Mouse (Mus musculus): ENCODE results near the gene Nkx1-2. TPM values are rescaled to one million over a fixed set of nuclear protein-coding genes. Genes with fewer than 3 reads are reported as not detected.

Gene Nkx1-2
- polyA plus RNA-seq, 1 experiment from 2014 or later, result 0.07 TPM

DNA sequence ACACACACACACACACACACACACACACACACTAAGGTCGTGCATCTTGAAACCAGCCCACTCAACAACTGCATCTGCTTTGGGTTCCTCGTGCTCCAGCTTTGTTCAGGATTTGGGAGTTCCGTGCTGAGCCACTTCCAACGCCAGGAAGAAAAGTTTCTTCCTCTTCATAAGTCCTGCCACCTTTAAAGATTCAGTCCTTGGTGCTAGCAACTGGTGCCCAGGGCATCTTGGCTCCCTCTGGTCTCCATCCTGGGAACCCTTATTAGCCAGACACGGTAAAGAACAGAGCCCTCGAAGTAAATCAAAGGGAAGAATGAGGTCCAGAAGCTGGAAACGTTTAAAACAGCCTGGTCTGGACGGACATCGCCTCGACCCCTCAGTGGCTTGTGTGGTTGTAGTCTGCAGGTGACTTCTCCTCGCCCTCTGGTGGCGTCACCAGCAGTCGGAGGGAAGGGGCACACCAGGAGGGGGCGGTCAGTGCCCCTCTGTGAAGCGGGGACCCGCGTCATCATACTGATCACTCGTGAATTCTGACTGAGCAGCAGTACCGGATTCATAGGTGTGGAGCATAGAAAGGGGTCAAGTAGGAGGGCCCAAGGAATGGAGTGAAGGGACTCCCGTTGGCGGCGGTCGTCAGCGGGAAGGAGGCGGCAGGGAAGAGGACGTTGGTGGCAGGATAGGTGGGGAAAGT lies 2.7 kb downstream of the Nkx1-2 start:
- 11% methylated on average over 26 of the region's 26 CpGs for WGBS
- H3K9ac ChIP-seq (ENCODE audit: low read depth, low read length), result no peak overlapping the region

GRCm38 (mm10) chr7:132595787-132596186 lies 3.6 kb downstream of the Nkx1-2 start:
- WGBS, result 87% methylated on average over 3 of the region's 3 CpGs
- Histone ChIP-seq H3K9me3 (replicated peaks; ENCODE audit: low read length) (no peaks in the 10 kb centered on the region), H3K27ac (no peak overlapping the region), H3K4me3 (replicated peaks; ENCODE audit: low read depth, low read length) (no peak overlapping the region), H3K27me3 (ENCODE audit: insufficient read depth, low read length) (peaks cover 51% of the 10 kb centered on the region), H3K9ac (ENCODE audit: low read depth, low read length) (no peak overlapping the region), H3K36me3 (ENCODE audit: insufficient read depth, low read length) (no peaks in the 10 kb centered on the region), H3K4me2 (ENCODE audit: low read length) (no peak overlapping the region), H3K4me1 (replicated peaks; ENCODE audit: insufficient read depth, low read length) (peaks cover 12% of the 10 kb centered on the region; the same call in 1 of the 2 replicates)
- no peak for TF ChIP-seq CTCF (IDR thresholded peaks at IDR 0.05; ENCODE audit: low read depth)
- ATAC-seq (replicated peaks; ENCODE audit: low FRiP score, low read depth), result no peak
- DNase-seq (ENCODE audit: low spot score), result no peak

More for the DNA sequence above, 2.7 kb downstream of the Nkx1-2 start:
- no peaks in the 10 kb centered on the region for H3K36me3 ChIP-seq (ENCODE audit: insufficient read depth, low read length)
- no peak overlapping the region for H3K27ac ChIP-seq
- H3K9me3 ChIP-seq (replicated peaks; ENCODE audit: low read length), result no peaks in the 10 kb centered on the region
- H3K4me2 ChIP-seq (ENCODE audit: low read length), result peak overlapping the region; percentile 79
- TF ChIP-seq CTCF (IDR thresholded peaks at IDR 0.05; ENCODE audit: low read depth), result peak; percentile 26; the same call in 1 of the 2 replicates
- ATAC-seq (replicated peaks; ENCODE audit: low FRiP score, low read depth) (no peak), DNase-seq (ENCODE audit: low spot score) (no peak)
- H3K4me1 ChIP-seq (replicated peaks; ENCODE audit: insufficient read depth, low read length), result peaks cover 12% of the 10 kb centered on the region; the same call in 1 of the 2 replicates
- peaks cover 59% of the 10 kb centered on the region for H3K27me3 ChIP-seq (ENCODE audit: insufficient read depth, low read length)
- peak overlapping the region; percentile 46 for H3K4me3 ChIP-seq (replicated peaks; ENCODE audit: low read depth, low read length)

- Histone ChIP-seq H3K9ac (ENCODE audit: low read depth, low read length) (no peak overlapping the region), H3K27ac (no peak overlapping the region), H3K4me1 (replicated peaks; ENCODE audit: insufficient read depth, low read length) (peaks cover 7% of the 10 kb centered on the region; the same call in 1 of the 2 replicates), H3K4me3 (replicated peaks; ENCODE audit: low read depth, low read length) (no peak overlapping the region), H3K4me2 (ENCODE audit: low read length) (no peak overlapping the region), H3K36me3 (ENCODE audit: insufficient read depth, low read length) (no peaks in the 10 kb centered on the region), H3K27me3 (ENCODE audit: insufficient read depth, low read length) (peaks cover 37% of the 10 kb centered on the region), H3K9me3 (replicated peaks; ENCODE audit: low read length) (no peaks in the 10 kb centered on the region)
- no peak for TF ChIP-seq CTCF (IDR thresholded peaks at IDR 0.05; ENCODE audit: low read depth)
- no peak for ATAC-seq (replicated peaks; ENCODE audit: low FRiP score, low read depth)
- DNase-seq (ENCODE audit: low spot score), result no peak
- 83% methylated on average over 2 of the region's 2 CpGs for WGBS
Measured at GRCm38 (mm10) chr7:132594325-132594724, 5.1 kb downstream of the Nkx1-2 start.

DNA sequence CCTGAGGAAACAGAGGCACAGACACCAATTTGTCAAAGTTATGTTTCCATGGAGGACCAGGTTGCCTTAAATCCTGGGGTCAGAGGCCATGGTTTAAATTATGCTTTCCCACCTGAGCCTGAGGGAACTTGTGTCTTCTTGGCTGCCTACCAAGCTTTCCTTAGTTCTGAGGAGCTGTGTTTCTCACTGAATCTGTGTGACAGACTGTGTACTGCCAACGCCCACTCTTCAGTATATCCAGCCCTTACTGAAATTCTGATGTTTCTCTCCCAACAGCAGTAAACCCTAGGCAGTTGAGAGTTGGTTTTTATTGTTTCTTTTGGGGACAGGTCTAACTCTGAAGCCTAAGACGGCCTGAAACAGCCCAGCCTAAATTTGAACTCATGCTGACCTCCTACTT lies 5.7 kb downstream of the Nkx1-2 start:
- TF ChIP-seq CTCF (IDR thresholded peaks at IDR 0.05; ENCODE audit: low read depth), result no peak
- Histone ChIP-seq H3K9me3 (replicated peaks; ENCODE audit: low read length) (no peaks in the 10 kb centered on the region), H3K27ac (no peak overlapping the region), H3K4me3 (replicated peaks; ENCODE audit: low read depth, low read length) (no peak overlapping the region), H3K9ac (ENCODE audit: low read depth, low read length) (no peak overlapping the region), H3K27me3 (ENCODE audit: insufficient read depth, low read length) (peaks cover 32% of the 10 kb centered on the region), H3K4me1 (replicated peaks; ENCODE audit: insufficient read depth, low read length) (peaks cover 7% of the 10 kb centered on the region; the same call in 1 of the 2 replicates), H3K36me3 (ENCODE audit: insufficient read depth, low read length) (no peaks in the 10 kb centered on the region), H3K4me2 (ENCODE audit: low read length) (no peak overlapping the region)
- DNase-seq (ENCODE audit: low spot score), result no peak
- 54% methylated on average over 2 of the region's 2 CpGs for whole genome bisulfite sequencing
- no peak for ATAC-seq (replicated peaks; ENCODE audit: low FRiP score, low read depth)

DNA sequence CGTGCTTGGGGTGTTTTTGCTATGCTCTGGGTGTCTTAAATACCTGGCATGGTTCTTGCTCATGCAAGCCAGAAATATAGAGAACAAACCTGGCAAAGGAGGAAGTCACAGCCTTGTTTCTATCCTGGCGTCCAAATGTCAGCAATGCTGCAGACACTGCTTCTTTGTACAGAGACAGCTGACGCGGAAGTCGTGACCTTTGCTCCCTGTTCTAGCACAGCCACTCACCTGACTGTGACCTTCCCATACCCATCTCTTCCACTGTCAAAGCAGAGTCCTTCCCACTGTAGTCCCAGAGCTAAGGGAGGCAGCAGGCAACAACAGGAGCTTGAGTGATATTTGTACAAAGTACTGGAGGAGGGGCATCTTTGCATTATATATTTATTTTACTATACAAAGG lies 9.8 kb downstream of the Nkx1-2 start:
- no peak overlapping the region for H3K4me3 ChIP-seq (replicated peaks; ENCODE audit: low read depth, low read length)
- no peak overlapping the region for H3K4me2 ChIP-seq (ENCODE audit: low read length)
- TF ChIP-seq CTCF (IDR thresholded peaks at IDR 0.05; ENCODE audit: low read depth), result no peak
- H3K27me3 ChIP-seq (ENCODE audit: insufficient read depth, low read length), result no peaks in the 10 kb centered on the region
- H3K36me3 ChIP-seq (ENCODE audit: insufficient read depth, low read length), result no peaks in the 10 kb centered on the region
- no peak for ATAC-seq (replicated peaks; ENCODE audit: low FRiP score, low read depth)
- H3K4me1 ChIP-seq (replicated peaks; ENCODE audit: insufficient read depth, low read length), result no peaks in the 10 kb centered on the region
- H3K27ac ChIP-seq, result no peak overlapping the region
- no peaks in the 10 kb centered on the region for H3K9me3 ChIP-seq (replicated peaks; ENCODE audit: low read length)
- H3K9ac ChIP-seq (ENCODE audit: low read depth, low read length), result no peak overlapping the region
- 66% methylated on average over 5 of the region's 5 CpGs for WGBS
- DNase-seq (ENCODE audit: low spot score), result no peak

DNA sequence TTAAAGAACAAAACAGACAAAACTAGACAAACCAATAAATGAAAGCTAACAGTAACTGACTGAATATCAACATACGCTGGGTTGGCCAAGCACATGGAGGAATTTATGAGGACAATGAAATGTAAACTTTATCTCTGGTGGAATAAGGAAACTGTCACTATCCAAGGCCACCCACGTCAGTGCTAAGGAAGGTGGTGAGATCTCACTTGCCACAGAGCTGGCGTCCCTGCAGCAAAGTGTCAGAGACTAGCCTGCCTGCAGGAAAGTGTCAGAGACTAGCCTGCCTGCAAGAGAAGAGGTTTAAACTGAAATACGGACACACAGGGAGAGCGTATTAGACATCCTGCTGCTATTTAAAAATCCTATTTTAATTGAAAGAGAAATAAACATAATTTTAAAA lies 12.3 kb downstream of the Nkx1-2 start:
- H3K27ac ChIP-seq, result no peak overlapping the region
- H3K27me3 ChIP-seq (ENCODE audit: insufficient read depth, low read length), result no peaks in the 10 kb centered on the region
- no peak overlapping the region for H3K4me2 ChIP-seq (ENCODE audit: low read length)
- ATAC-seq (replicated peaks; ENCODE audit: low FRiP score, low read depth) (no peak), DNase-seq (ENCODE audit: low spot score) (no peak)
- no peaks in the 10 kb centered on the region for H3K4me1 ChIP-seq (replicated peaks; ENCODE audit: insufficient read depth, low read length)
- no peak overlapping the region for H3K4me3 ChIP-seq (replicated peaks; ENCODE audit: low read depth, low read length)
- no peak for TF ChIP-seq CTCF (IDR thresholded peaks at IDR 0.05; ENCODE audit: low read depth)
- 65% methylated on average over 5 of the region's 5 CpGs for WGBS
- no peaks in the 10 kb centered on the region for H3K9me3 ChIP-seq (replicated peaks; ENCODE audit: low read length)
- H3K9ac ChIP-seq (ENCODE audit: low read depth, low read length), result no peak overlapping the region
- no peaks in the 10 kb centered on the region for H3K36me3 ChIP-seq (ENCODE audit: insufficient read depth, low read length)

Data from kidney, postnatal 0 days (tissue).